Mouse (Mus musculus) C2C12 (cell line): ENCODE measurements at regions not wholly inside any gene's neighbourhood (a gene's known extent, or its start where the extent isn't known, plus 50 kb on each side); places are given as distances from the start of the nearest gene placed in this dataset.

Source experiments
- H3K27me3 ChIP-seq: one replicate; pipeline ENCODE4 v1.6.1; 2011; ENCODE audit not compliant: control insufficient read depth, insufficient read depth, insufficient read length
- H3K36me3 ChIP-seq: one replicate; pipeline ENCODE4 v1.6.1; 2011; ENCODE audit not compliant: control insufficient read depth, insufficient read depth
- H3K4me3 ChIP-seq: one replicate; pipeline ENCODE4 v1.5.1; 2011; ENCODE audit warnings: mild to moderate bottlenecking, control low read depth; ENCODE audit not compliant: poor library complexity, insufficient read depth, severe bottlenecking
- H3K79me2 ChIP-seq: one replicate; pipeline ENCODE4 v1.6.1; 2011; ENCODE audit not compliant: control insufficient read depth, insufficient read depth
- H3K79me3 ChIP-seq: one replicate; pipeline ENCODE4 v1.6.1; 2011; ENCODE audit warnings: low read depth, control low read depth
- H3ac ChIP-seq: one replicate; pipeline ENCODE3; 2011; ENCODE audit warnings: low read depth; ENCODE audit not compliant: control insufficient read depth, insufficient read length
- CEBPB ChIP-seq: IDR thresholded peaks from one replicate; pipeline ENCODE4 v1.6.1; 2011; ENCODE audit warnings: low read depth, mild to moderate bottlenecking, control low read depth, moderate library complexity
- CTCF ChIP-seq: IDR thresholded peaks from one replicate; pipeline ENCODE4 v1.5.1; 2011; ENCODE audit not compliant: control insufficient read depth, insufficient read depth, insufficient read length
- FOSL1 ChIP-seq: IDR thresholded peaks from one replicate; pipeline ENCODE4 v1.8.0; 2011; ENCODE audit warnings: mild to moderate bottlenecking, low read length; ENCODE audit not compliant: poor library complexity, insufficient read depth, severe bottlenecking
- MAX ChIP-seq: IDR thresholded peaks from one replicate; pipeline ENCODE4 v1.6.1; 2011; ENCODE audit warnings: mild to moderate bottlenecking, control low read depth
- MYOD1 ChIP-seq: IDR thresholded peaks from one replicate; pipeline ENCODE4 v1.6.1; 2011; ENCODE audit warnings: low read depth; ENCODE audit not compliant: control insufficient read depth, insufficient read length
- MYOG ChIP-seq: IDR thresholded peaks from one replicate; pipeline ENCODE4 v1.6.1; 2011; ENCODE audit not compliant: control insufficient read depth, insufficient read length; ENCODE audit errors: extremely low read depth
- USF1 ChIP-seq: IDR thresholded peaks from one replicate; pipeline ENCODE4 v1.6.1; 2011; ENCODE audit warnings: low read depth, mild to moderate bottlenecking, control low read depth, moderate library complexity

GRCm38 (mm10) chr7:145107575-145108170 is 100.2 kb downstream of the 1810010D01Rik start:
- no peak overlapping the region for H3K4me3 ChIP-seq
- H3ac ChIP-seq = peak overlapping the region; percentile 4
- TF ChIP-seq MAX (no peak), USF1 (no peak), CTCF (no peak), FOSL1 (peak; percentile 52), MYOG (no peak)
- H3K27me3 ChIP-seq = no peaks in the 10 kb centered on the region
- H3K79me3 ChIP-seq = no peaks in the 10 kb centered on the region
- no peaks in the 10 kb centered on the region for H3K79me2 ChIP-seq
- H3K36me3 ChIP-seq = no peaks in the 10 kb centered on the region

- no peak for TF ChIP-seq MYOG
- TF ChIP-seq CEBPB = no peak
- TF ChIP-seq MYOD1 = peak; percentile 80
- peak; percentile 99 for TF ChIP-seq FOSL1
- no peak for TF ChIP-seq MAX
- no peaks in the 10 kb centered on the region for H3K36me3 ChIP-seq
- no peak overlapping the region for H3K4me3 ChIP-seq
Measured at GRCm38 (mm10) chr7:145106494-145106849, 101.4 kb downstream of the 1810010D01Rik start.

GRCm38 (mm10) chr7:145105831-145106493 is 102.0 kb downstream of the 1810010D01Rik start:
- TF ChIP-seq CEBPB = no peak
- TF ChIP-seq MAX = no peak
- TF ChIP-seq CTCF = no peak
- no peak for TF ChIP-seq USF1
- no peak for TF ChIP-seq MYOG
- no peak for TF ChIP-seq FOSL1
- TF ChIP-seq MYOD1 = no peak
- Histone ChIP-seq H3ac (no peak overlapping the region), H3K36me3 (no peaks in the 10 kb centered on the region), H3K79me3 (no peaks in the 10 kb centered on the region), H3K27me3 (no peaks in the 10 kb centered on the region), H3K4me3 (no peak overlapping the region), H3K79me2 (no peaks in the 10 kb centered on the region)

More at GRCm38 (mm10) chr7:145106494-145106849, 101.4 kb downstream of the 1810010D01Rik start:
- Histone ChIP-seq H3K79me3 (no peaks in the 10 kb centered on the region), H3K79me2 (no peaks in the 10 kb centered on the region), H3ac (no peak overlapping the region), H3K27me3 (no peaks in the 10 kb centered on the region)

DNA sequence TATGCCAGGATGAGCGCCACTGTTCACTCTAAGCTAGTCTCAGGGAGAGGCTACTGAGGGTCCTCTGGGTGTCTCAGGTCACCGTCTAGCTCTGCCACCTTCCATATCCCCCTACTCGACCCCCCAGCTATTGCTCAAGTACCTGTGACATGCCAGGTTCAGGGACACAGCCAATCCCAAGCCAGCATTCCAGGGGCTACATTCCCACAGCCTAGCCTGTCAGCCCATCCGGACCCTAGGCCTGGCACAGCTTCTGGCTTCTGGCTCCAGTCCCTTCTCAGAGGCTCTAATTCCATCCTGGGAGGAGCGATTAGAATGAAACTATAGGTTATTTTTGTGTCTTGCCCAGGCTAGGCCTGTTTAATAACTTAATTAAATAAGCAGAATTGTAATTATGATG is 105.2 kb downstream of the 1810010D01Rik start:
- no peaks in the 10 kb centered on the region for H3K27me3 ChIP-seq
- TF ChIP-seq CTCF (no peak), USF1 (no peak), FOSL1 (no peak), MYOG (no peak), CEBPB (no peak), MYOD1 (no peak)

GRCm38 (mm10) chr7:145102216-145102615 is 105.7 kb downstream of the 1810010D01Rik start:
- TF ChIP-seq CTCF (no peak), MYOG (no peak), FOSL1 (no peak), CEBPB (no peak), MAX (no peak), MYOD1 (no peak), USF1 (no peak)
- Histone ChIP-seq H3K79me2 (no peaks in the 10 kb centered on the region), H3K36me3 (no peaks in the 10 kb centered on the region), H3K27me3 (no peaks in the 10 kb centered on the region), H3ac (no peak overlapping the region), H3K79me3 (no peaks in the 10 kb centered on the region), H3K4me3 (no peak overlapping the region)

More for the DNA sequence above, 105.2 kb downstream of the 1810010D01Rik start:
- no peak overlapping the region for H3K4me3 ChIP-seq
- no peak overlapping the region for H3ac ChIP-seq
- H3K36me3 ChIP-seq = no peaks in the 10 kb centered on the region
- H3K79me3 ChIP-seq = no peaks in the 10 kb centered on the region
- no peaks in the 10 kb centered on the region for H3K79me2 ChIP-seq

- Histone ChIP-seq H3K27me3 (no peaks in the 10 kb centered on the region), H3K36me3 (no peaks in the 10 kb centered on the region), H3ac (no peak overlapping the region), H3K4me3 (no peak overlapping the region), H3K79me3 (no peaks in the 10 kb centered on the region), H3K79me2 (no peaks in the 10 kb centered on the region)
- TF ChIP-seq USF1 (no peak), MAX (no peak), CTCF (peak; percentile 15), MYOG (no peak), MYOD1 (no peak), FOSL1 (no peak), CEBPB (no peak)
Measured at GRCm38 (mm10) chr7:145098335-145098734, 109.6 kb downstream of the 1810010D01Rik start.
